Mouse (Mus musculus) spleen, postnatal 14 days (tissue): ENCODE data around the gene Igfals.

Experiments
- DNase-seq, 2 experiments: peaks; one replicate each; pipeline ENCODE4 v3.0.0; 2021 to 2022; ENCODE audit warnings: low spot score in 2 of 2

Igfals gene

GRCm38 (mm10) chr17:24894061-24894994 lies 28.5 kb downstream of the Igfals start:
- DNase-seq, result no peak

GRCm38 (mm10) chr17:24894995-24895547 lies 29.3 kb downstream of the Igfals start, which contains the start of the genes Eme2 and Mrps34:
Gene Eme2, minus strand, starts transcription at chr17:24895087.
Gene Mrps34, plus strand, starts transcription at chr17:24895116.
- peak; percentile 54 to 73 for DNase-seq

DNA sequence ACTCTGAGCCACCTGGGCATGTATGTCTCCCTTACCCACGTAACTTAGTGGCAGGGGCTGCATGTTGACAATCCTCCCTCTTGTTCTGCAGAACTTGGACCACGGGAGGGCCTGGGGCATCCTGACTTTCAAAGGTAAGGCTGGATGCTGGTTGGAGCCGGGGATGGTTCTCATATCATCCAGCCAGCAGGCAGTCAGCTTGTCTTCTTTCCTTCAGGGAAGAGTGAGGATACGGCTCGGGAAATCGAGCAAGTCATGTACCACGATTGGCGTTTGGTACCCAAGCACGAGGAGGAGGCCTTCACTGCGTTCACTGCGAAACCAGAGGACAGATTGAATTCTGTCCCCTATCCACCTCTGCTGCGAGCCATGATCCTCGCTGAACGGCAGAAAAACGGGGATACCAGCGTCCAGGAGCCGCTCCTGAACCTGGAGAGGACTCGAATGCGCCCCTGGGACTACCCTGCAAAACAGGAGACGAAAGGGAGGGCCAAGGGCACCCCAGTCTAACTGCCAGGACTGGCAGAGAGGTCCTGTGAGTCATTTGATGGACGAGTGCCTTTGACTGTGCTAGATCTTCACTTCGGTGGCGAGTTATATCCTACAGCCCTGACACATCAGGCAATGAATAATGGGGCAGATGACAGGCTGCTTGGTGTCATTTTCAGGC lies 29.9 kb downstream of the Igfals start:
- no peak for DNase-seq

- DNase-seq, result peak; percentile 69 to 74
Observed at GRCm38 (mm10) chr17:24896241-24896992, 30.6 kb downstream of the Igfals start, which contains the start of gene Nme3. Gene Nme3, plus strand, starts transcription at chr17:24896500.

- DNase-seq, result no peak
Observed at GRCm38 (mm10) chr17:24896993-24897269, 31.1 kb downstream of the Igfals start.

- no peak for DNase-seq
Observed at GRCm38 (mm10) chr17:24897600-24897999, 31.8 kb downstream of the Igfals start.

DNA sequence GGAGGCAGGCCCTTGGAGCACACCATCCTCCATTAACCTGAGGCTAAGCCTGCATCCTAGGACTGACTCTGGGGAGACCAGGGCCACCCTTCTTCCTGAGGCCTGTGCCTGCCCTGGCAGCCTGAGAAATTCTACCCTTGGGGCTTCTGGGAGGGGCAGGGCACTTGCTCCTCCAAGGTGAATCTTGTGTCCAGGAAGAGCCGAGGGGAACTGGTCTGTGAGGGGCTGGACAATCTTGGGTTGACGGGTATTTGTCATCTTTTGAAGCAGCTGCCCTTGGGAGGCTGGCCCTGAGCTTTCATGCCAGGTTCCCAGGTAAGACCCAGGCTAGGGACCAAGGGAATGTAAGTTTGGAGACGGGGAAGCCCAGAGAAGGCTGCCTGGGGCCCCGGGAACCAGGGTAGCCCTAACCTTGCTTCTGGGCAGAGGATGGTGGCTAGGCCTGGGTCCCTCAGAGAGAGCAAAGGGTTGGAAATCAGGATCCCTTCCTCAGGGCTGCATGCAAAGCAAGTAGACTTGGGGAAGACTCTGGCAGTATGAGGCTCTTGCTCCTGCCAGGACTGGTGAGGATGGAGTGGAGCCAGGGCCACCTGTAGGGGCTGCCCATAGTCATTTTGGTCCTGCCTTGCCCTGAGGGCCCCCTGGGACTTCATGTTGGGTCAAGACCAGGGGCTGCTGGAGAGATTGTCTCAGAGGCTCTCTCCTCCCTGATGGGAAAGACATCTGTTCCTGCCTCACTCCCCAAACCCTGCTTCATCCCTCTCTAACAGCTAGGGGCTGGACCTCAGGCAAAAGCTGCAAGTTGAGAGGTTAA lies 32.5 kb downstream of the Igfals start:
- no peak for DNase-seq

DNA sequence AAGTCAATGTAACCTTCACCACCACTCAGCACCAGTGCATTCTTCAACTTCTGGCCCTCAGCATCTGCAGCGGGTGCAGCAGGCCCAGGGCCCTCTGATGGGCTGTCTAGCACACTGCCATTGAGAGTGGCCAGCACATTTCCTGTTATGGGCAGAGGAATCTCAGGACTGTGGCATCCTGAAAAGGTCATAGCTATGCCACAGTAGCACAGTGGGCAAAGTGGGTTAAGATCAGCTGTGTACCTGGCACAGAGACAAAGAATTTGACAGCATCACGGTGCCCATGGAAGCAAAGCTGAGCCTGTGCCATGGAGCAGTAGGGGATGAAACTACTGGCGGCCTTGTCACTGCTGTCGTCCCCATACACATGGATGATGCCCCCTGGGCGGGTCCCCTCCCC lies 33.4 kb downstream of the Igfals start:
- no peak for DNase-seq

DNA sequence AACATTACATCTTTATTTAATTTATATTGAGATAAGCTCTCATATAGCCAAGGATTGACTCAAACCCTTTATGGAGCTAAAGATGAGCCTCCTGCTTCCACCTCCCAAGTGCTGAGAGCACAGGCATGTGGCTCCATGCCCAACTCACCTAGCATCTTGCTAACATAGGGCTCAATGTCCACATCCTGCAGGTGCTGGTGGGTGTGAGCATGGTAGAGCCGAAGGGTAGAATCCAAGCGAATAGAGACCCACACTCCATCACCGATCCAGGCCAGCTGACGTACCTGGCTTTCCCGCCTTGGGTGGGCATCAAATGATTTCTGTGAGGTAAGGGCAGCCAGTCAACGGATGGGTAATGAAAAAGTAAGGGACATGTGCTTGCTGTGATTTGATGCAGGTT lies 34.2 kb downstream of the Igfals start:
- DNase-seq, result no peak

- no peak for DNase-seq
Observed at GRCm38 (mm10) chr17:24902124-24902523, 36.3 kb downstream of the Igfals start.

GRCm38 (mm10) chr17:24902671-24903474 lies 37.1 kb downstream of the Igfals start:
- peak; percentile 46 to 65 for DNase-seq

GRCm38 (mm10) chr17:24903767-24904166 lies 38.0 kb downstream of the Igfals start:
- DNase-seq, result no peak

GRCm38 (mm10) chr17:24907591-24907990 lies 41.8 kb downstream of the Igfals start:
- DNase-seq, result no peak

GRCm38 (mm10) chr17:24913984-24914383 lies 48.2 kb downstream of the Igfals start:
- DNase-seq, result no peak

- DNase-seq, result no peak
Observed at GRCm38 (mm10) chr17:24923246-24923645, 57.4 kb downstream of the Igfals start.

DNA sequence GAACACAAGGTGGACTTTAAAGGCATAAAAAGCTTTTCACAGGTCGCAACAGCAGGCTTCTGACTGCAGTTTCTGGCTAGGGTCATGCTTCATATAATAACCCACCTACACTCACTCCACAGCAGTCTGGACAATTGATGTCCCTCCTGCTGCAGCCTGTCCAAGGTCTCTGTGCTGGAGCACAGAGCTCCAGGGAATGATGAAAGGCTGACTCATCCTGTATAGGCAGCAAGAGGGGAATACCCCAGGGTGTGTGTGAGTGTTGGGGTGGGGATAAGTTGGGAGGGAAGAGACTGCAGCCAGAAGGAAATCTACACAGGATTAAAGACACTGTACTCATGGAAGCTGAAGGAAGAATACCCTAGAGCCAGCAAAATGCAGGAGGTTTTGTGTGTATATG lies 63.7 kb downstream of the Igfals start:
- DNase-seq, result no peak
